Mouse (Mus musculus) lung, postnatal 0 days (tissue): ENCODE results near the gene Dennd2c. TPM values are rescaled to one million over a fixed set of nuclear protein-coding genes. Genes with fewer than 3 reads are reported as not detected.
A peak's percentile ranks its signal among the peaks of the same experiment; 100 is the strongest.

ENCODE experiments used
- ATAC-seq: fragments of 200-750 bp; cut with Nextera tagmentation; 2 replicates; pipeline ENCODE4 v1.8.0; 2017; ENCODE audit warnings: moderate library complexity
- DNase-seq: peaks from one replicate; pipeline ENCODE4 v3.0.0-alpha.2; 2016; ENCODE audit warnings: low spot score
- H3K27ac ChIP-seq: fragments of 300-500 bp; sonication (generic); 2 replicates; pipeline ENCODE4 v1.5.1; 2014; ENCODE audit warnings: antibody characterized with exemption, mild to moderate bottlenecking, low read length, mixed read lengths
- H3K27me3 ChIP-seq: fragments of 300-500 bp; sonication (generic); replicated peaks from 2 replicates; pipeline ENCODE4 v1.6.1; 2014; ENCODE audit warnings: low read length, mixed read lengths; ENCODE audit not compliant: insufficient read depth
- H3K36me3 ChIP-seq: fragments of 300-500 bp; sonication (generic); 2 replicates; pipeline ENCODE4 v1.6.1; 2014; ENCODE audit warnings: low read length, mixed read lengths; ENCODE audit not compliant: insufficient read depth
- H3K4me1 ChIP-seq: fragments of 300-500 bp; sonication (generic); 2 replicates; pipeline ENCODE4 v1.6.1; 2014; ENCODE audit warnings: antibody characterized with exemption, low read depth, low read length, mixed read lengths; ENCODE audit not compliant: insufficient read depth
- H3K4me2 ChIP-seq: fragments of 300-500 bp; sonication (generic); replicated peaks from 2 replicates; pipeline ENCODE4 v1.6.1; 2014; ENCODE audit warnings: low read depth, mild to moderate bottlenecking, low read length, moderate library complexity, mixed read lengths
- H3K4me3 ChIP-seq: fragments of 300-500 bp; sonication (generic); 2 replicates; pipeline ENCODE4 v1.5.1; 2014; ENCODE audit warnings: low read depth, low read length
- H3K9ac ChIP-seq: fragments of 300-500 bp; sonication (generic); replicated peaks from 2 replicates; pipeline ENCODE4 v1.6.1; 2014; ENCODE audit warnings: low read depth, mild to moderate bottlenecking
- H3K9me3 ChIP-seq: fragments of 300-500 bp; sonication (generic); 2 replicates; pipeline ENCODE4 v1.6.1; 2016; ENCODE audit warnings: low read length, mixed read lengths
- CTCF ChIP-seq: IDR thresholded peaks from 2 replicates; pipeline ENCODE4 v1.5.1; 2016; ENCODE audit warnings: antibody characterized with exemption, mild to moderate bottlenecking
- EP300 ChIP-seq: IDR thresholded peaks from 2 replicates; pipeline ENCODE4 v1.6.1; 2016; ENCODE audit warnings: antibody characterized with exemption, mild to moderate bottlenecking, control low read depth
- WGBS: fragments of 180-500 bp; shearing (Covaris S2); extraction: QIAGEN DNeasy Blood & Tissue Kit; methylation state at CpG from one replicate; pipeline ENCODE4 v1.1.7; 2014; 5-methylcytosine and 5-hydroxymethylcytosine counted together
- polyA plus RNA-seq: library from polyadenylated mRNA; unstranded; fragments of >200 nt; fragmentation: Nextera tagmentation; extraction: Ambion mirVana; gene quantifications from 2 replicates; pipeline ENCODE4 v1.2.1, GENCODE M21; 2015

Gene Dennd2c
- polyA plus RNA-seq, 1 experiment from 2014 or later = 3.4 TPM

DNA sequence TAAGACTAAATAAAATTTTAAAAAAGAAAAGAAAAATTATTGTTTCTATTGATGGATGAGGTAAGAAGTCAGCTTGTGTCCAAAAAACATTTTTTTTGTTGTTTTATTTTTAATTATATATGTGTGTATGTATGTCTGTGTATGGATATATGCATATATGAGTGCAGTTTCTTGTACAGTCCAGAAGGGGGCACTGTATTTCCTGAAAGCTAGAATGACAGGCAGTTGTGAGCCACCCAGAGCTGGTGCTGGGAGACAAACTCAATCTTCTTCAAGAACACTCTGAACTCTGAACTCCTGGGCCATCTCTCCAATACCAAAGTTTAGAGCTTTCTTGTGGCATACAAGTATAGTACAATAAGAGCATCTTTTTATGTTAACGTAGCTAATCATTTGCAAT lies 101.2 kb downstream of the Dennd2c start:
- Histone ChIP-seq H3K9me3 (no peaks in the 10 kb centered on the region), H3K27ac (no peak overlapping the region), H3K36me3 (no peaks in the 10 kb centered on the region), H3K4me3 (no peak overlapping the region), H3K4me1 (no peaks in the 10 kb centered on the region), H3K9ac (no peak overlapping the region), H3K27me3 (no peaks in the 10 kb centered on the region), H3K4me2 (no peak overlapping the region)
- ATAC-seq (no peak), DNase-seq (no peak)
- 96% methylated on average over 1 of the region's 1 CpGs for WGBS
- TF ChIP-seq EP300 (no peak), CTCF (no peak)

DNA sequence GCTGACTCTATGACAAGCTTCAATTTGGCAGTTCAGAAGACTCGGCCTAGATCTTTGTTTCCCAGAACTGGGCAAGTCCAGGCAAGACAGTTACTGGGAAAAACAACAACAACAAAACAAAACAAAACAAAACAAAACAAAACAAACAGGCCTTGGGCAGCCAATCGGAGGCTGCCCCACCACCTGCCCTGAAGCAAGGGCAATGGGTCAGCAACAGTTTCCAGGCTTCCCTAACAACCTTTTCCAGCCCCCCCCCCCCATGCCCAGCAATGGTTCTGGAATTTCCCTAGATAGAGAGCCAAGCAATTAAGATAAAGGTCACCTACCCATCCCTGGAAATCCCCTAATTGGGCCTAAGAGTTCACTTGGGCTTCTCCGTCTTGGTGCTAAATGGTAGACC lies 102.0 kb downstream of the Dennd2c start:
- no peak overlapping the region for H3K9ac ChIP-seq
- DNase-seq (no peak), ATAC-seq (no peak)
- 90% methylated on average over 3 of the region's 3 CpGs for WGBS
- H3K27ac ChIP-seq = no peak overlapping the region
- H3K27me3 ChIP-seq = no peaks in the 10 kb centered on the region
- no peaks in the 10 kb centered on the region for H3K4me1 ChIP-seq
- no peaks in the 10 kb centered on the region for H3K9me3 ChIP-seq
- no peak overlapping the region for H3K4me3 ChIP-seq
- no peak for TF ChIP-seq EP300
- H3K4me2 ChIP-seq = no peak overlapping the region
- no peaks in the 10 kb centered on the region for H3K36me3 ChIP-seq

DNA sequence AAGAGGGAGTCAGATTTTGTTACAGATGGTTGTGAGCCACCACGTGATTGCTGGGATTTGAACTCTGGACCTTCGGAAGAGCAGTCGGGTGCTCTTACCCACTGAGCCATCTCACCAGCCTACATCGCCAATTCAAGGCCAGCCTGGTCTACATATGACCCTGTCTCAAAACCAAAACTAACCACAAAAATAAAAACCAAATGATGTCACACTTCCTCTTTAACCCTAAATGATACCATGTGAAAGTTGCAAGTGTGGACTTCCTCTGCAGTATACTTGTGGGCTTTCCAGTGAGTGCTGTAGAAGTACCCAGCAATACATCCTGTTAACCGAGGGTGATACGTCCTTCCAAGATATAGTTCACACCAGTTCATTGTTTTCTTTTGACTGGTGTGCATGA lies 104.0 kb downstream of the Dennd2c start:
- no peaks in the 10 kb centered on the region for H3K9me3 ChIP-seq
- H3K36me3 ChIP-seq = no peaks in the 10 kb centered on the region
- TF ChIP-seq EP300 (no peak), CTCF (no peak)
- H3K4me3 ChIP-seq = no peak overlapping the region
- no peaks in the 10 kb centered on the region for H3K27me3 ChIP-seq
- DNase-seq (peak; percentile 32), ATAC-seq (no peak)
- no peak overlapping the region for H3K27ac ChIP-seq
- H3K4me1 ChIP-seq = no peaks in the 10 kb centered on the region
- no peak overlapping the region for H3K9ac ChIP-seq
- no peak overlapping the region for H3K4me2 ChIP-seq
- 73% methylated on average over 6 of the region's 6 CpGs for WGBS

- Histone ChIP-seq H3K4me3 (no peak overlapping the region), H3K4me2 (no peak overlapping the region), H3K4me1 (no peaks in the 10 kb centered on the region), H3K9me3 (no peaks in the 10 kb centered on the region), H3K36me3 (no peaks in the 10 kb centered on the region), H3K9ac (no peak overlapping the region), H3K27me3 (no peaks in the 10 kb centered on the region), H3K27ac (no peak overlapping the region)
- no peak for TF ChIP-seq EP300
- TF ChIP-seq CTCF = no peak
- DNase-seq (no peak), ATAC-seq (no peak)
- WGBS = 53% methylated on average over 5 of the region's 5 CpGs
Measured at GRCm38 (mm10) chr3:103207749-103208148, 105.3 kb downstream of the Dennd2c start.

DNA sequence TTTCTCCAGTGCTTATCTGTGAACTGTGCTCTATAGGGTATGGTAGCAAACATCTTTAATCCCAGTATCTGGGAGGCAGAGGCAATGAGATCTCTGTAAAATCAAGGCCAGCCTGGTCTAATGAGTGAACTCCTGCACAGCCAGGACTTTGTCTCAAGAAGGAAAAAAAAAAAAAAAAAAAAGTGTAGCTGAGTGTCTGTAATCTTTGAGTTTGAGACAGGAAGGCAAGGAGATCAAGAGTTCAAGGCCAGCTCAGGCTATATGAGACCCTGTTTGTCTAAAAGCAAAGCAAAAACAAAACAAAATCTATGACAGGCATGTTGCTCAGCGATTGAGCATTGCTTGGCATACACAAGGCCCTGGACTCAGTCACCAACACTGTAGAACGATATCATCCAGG lies 105.8 kb downstream of the Dennd2c start:
- Histone ChIP-seq H3K27ac (no peak overlapping the region), H3K4me3 (no peak overlapping the region), H3K36me3 (no peaks in the 10 kb centered on the region), H3K4me2 (no peak overlapping the region), H3K4me1 (no peaks in the 10 kb centered on the region), H3K9ac (no peak overlapping the region), H3K27me3 (no peaks in the 10 kb centered on the region), H3K9me3 (no peaks in the 10 kb centered on the region)
- ATAC-seq = no peak
- no peak for DNase-seq
- WGBS = 60% methylated on average over 2 of the region's 2 CpGs
- TF ChIP-seq CTCF (no peak), EP300 (no peak)

DNA sequence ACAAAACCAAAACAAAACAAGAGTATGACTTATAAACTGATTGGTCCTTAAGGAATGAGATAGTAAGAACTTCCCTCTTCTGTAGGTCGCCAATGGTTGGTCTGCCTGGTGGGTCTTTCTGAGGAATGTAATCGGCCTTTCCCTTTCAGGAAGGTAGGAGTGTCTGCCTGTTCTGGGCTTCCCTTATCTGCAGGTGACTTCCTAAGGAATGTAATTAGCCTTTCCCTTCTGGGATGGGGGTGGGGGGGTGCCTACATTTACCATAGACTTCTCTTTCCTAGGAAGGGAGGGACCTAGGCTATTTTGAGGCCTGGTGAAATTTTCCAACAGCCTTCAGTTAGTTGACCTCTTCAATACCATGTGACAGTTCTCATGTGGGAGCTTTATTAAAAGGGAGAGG lies 108.7 kb downstream of the Dennd2c start:
- H3K4me1 ChIP-seq = no peaks in the 10 kb centered on the region
- DNase-seq = no peak
- no peak overlapping the region for H3K9ac ChIP-seq
- H3K27me3 ChIP-seq = no peaks in the 10 kb centered on the region
- no peak for TF ChIP-seq CTCF
- TF ChIP-seq EP300 = no peak
- H3K36me3 ChIP-seq = no peaks in the 10 kb centered on the region
- no peak overlapping the region for H3K27ac ChIP-seq
- H3K9me3 ChIP-seq = no peaks in the 10 kb centered on the region
- no peak for ATAC-seq
- no peak overlapping the region for H3K4me3 ChIP-seq
- H3K4me2 ChIP-seq = no peak overlapping the region
- WGBS = 60% methylated on average over 2 of the region's 2 CpGs

GRCm38 (mm10) chr3:103212142-103212541 lies 109.7 kb downstream of the Dennd2c start:
- TF ChIP-seq EP300 (no peak), CTCF (no peak)
- WGBS = 68% methylated on average over 1 of the region's 1 CpGs
- no peaks in the 10 kb centered on the region for H3K4me1 ChIP-seq

More at GRCm38 (mm10) chr3:103212142-103212541, 109.7 kb downstream of the Dennd2c start:
- no peaks in the 10 kb centered on the region for H3K9me3 ChIP-seq
- H3K9ac ChIP-seq = no peak overlapping the region
- no peak overlapping the region for H3K4me3 ChIP-seq
- no peaks in the 10 kb centered on the region for H3K27me3 ChIP-seq
- no peak overlapping the region for H3K4me2 ChIP-seq
- DNase-seq (no peak), ATAC-seq (no peak)
- no peak overlapping the region for H3K27ac ChIP-seq
- no peaks in the 10 kb centered on the region for H3K36me3 ChIP-seq
